Mouse (Mus musculus) cerebellum, adult 2 months (tissue): ENCODE data around the gene D630045J12Rik.

Source experiments
- CTCF ChIP-seq: fragments of 200-500 bp; IDR thresholded peaks from 2 replicates; pipeline ENCODE4 v1.5.1; 2011; ENCODE audit warnings: low read depth, mild to moderate bottlenecking, control low read depth, low read length, moderate library complexity, borderline replicate concordance; ENCODE audit not compliant: insufficient read depth
- POLR2A ChIP-seq: fragments of 200-500 bp; IDR thresholded peaks from 2 replicates; pipeline ENCODE4 v1.6.1; 2011; ENCODE audit warnings: low read length, control low read depth, borderline replicate concordance; ENCODE audit not compliant: insufficient read depth

DNA sequence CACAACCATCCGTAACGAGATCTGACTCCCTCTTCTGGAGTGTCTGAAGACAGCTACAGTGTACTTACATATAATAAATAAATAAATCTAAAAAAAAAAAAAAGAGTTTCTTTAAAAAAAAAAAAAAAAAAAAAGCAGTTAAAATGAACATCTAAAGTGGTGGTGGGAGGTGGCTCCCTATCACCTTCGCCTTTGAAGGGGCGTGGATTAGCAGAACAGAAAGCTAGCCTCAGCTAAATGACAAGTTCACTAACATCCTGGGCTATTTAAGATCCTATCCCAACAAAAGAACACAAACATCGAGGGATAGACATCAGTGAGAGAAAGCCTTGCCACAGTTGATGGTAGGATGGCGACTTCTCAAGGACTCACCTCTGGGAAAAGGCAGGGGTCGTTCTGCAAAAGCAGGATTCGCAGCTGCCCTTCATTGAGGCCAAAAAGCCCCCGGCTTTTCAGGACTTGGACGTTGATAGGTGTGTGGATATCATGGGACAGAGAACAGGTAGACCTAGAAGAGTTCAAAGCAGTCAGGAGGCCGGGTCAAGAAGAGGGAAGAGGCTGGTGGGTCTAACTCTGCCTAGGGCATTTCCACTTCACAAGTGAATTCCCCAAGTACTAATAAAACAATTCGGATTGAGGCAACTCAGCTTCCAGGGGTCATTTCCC, 43.9 kb upstream of the D630045J12Rik start:
- TF ChIP-seq CTCF (no peak), POLR2A (no peak)
